Mouse (Mus musculus): ENCODE data around the gene Apela. TPM values are rescaled to one million over a fixed set of nuclear protein-coding genes. Genes with fewer than 3 reads are reported as not detected.

Apela gene
- polyA plus RNA-seq (2012; ENCODE audit: low replicate concordance) = not detected in 2 replicates

DNA sequence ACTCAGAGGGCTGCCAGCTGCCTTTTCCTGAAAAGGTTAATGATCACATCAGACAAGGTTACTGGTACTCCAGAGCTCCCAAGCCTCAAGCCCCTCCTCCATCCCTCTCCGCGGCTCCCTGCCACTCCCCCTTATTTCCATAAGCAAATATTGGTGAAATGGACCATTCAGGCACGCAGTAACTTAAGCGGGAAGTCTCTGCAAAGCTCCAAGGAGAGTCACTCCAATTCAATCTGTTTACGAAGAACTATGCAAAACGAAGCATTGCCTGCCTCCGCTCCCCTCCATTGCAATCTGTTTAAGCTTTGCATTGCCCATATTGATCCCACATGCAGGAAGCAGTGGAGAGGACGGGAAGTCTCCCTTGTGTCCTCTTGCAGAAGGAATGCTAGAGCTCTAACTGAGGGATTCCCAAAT lies at the start of gene Apela:
Gene Apela (minus strand): TSS at position 220 of the 417 bp plus-strand sequence.

GRCm38 (mm10) chr8:65074733-65075132 lies 37.6 kb upstream of the Apela start, which contains the start of gene Gm10663:
Gm10663 (plus strand) TSS chr8:65075033.

DNA sequence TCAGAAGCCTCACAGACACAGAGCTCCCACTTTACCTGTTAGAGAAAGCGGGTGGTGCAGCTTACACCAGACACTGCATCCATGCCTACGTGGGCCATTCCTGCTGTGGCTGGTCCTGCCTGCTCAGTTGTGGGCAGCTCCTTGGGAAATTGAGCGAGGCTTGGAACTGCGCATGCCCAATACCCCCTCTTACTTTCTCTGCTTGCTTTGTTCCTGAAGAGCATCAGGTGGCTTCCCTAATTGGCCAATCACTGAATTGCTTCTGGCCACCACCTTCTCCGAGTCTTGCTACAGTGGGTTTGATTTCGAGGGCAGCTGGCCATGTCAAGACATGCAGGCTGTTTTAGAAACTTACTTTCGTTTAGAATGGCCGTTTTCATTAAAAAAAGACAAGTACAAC lies 18.7 kb downstream of the Apela start, which contains the start of the genes Trim61 and Trim60:
Gene Trim61 (minus strand): TSS at position 101 of the 400 bp plus-strand sequence.
Gene Trim60 (minus strand): TSS at position 162 of the 400 bp plus-strand sequence.

GRCm38 (mm10) chr8:64987731-64988130 lies 49.4 kb downstream of the Apela start, which contains the start of gene Trim75:
Trim75 (minus strand) TSS chr8:64987831.

Other genes with a start within 250 kb of the Apela start
- 4.5 and 4.7 TPM in 2 replicates for gene Klhl2, start 187.3 kb downstream of the Apela start, polyA plus RNA-seq (2012; ENCODE audit: low replicate concordance)
- gene Tmem192, start 90.2 kb downstream of the Apela start, polyA plus RNA-seq (2012; ENCODE audit: low replicate concordance) = 54.8 and 97.1 TPM in 2 replicates
- gene Trim75, start 49.5 kb downstream of the Apela start, polyA plus RNA-seq (2012; ENCODE audit: low replicate concordance) = not detected in 2 replicates
- not detected in 2 replicates for gene Trim61, start 18.8 kb downstream of the Apela start, polyA plus RNA-seq (2012; ENCODE audit: low replicate concordance)
- not detected in 2 replicates for gene Trim60, start 18.8 kb downstream of the Apela start, polyA plus RNA-seq (2012; ENCODE audit: low replicate concordance)
- gene Gm10663, start 37.7 kb upstream of the Apela start, polyA plus RNA-seq (2012; ENCODE audit: low replicate concordance) = not detected in 2 replicates
- gene BC030870, start 92.2 kb upstream of the Apela start, polyA plus RNA-seq (2012; ENCODE audit: low replicate concordance) = not detected in 2 replicates